Mouse (Mus musculus) T-helper 1 cell (primary cell): ENCODE measurements around the gene Hoxc6.

Experiments
- in situ Hi-C: fragments of 300-600 bp; cut with MboI, MseI; formaldehyde crosslinking; loops from one replicate; pipeline ENCODE4 v1.15.1; 2025; ENCODE audit warnings: high pct_unique_total_duplicates

The Hoxc6 gene

GRCm38 (mm10) chr15:102997939-102998355 is at the start of gene Hoxc6:
Gene Hoxc6, plus strand, starts transcription at chr15:102998257.
- in situ Hi-C loops = no loop called here

GRCm38 (mm10) chr15:102948842-102949241 is 49.2 kb upstream of the Hoxc6 start:
- in situ Hi-C loops = no loop called here

- in situ Hi-C loops = no loop called here
These were observed 48.4 kb upstream of the Hoxc6 start for GRCm38 (mm10) chr15:102949696-102950095.

- in situ Hi-C loops = no loop called here
These were observed 47.2 kb upstream of the Hoxc6 start for GRCm38 (mm10) chr15:102950877-102951276.

GRCm38 (mm10) chr15:102953561-102953960 is 44.5 kb upstream of the Hoxc6 start:
- in situ Hi-C loops = no loop called here

- in situ Hi-C loops = no loop called here
These were observed 43.7 kb upstream of the Hoxc6 start, which contains the start of gene Hoxc11 for GRCm38 (mm10) chr15:102954192-102955006. Gene Hoxc11, plus strand, starts transcription at chr15:102954427.

GRCm38 (mm10) chr15:102955007-102955382 is 43.1 kb upstream of the Hoxc6 start:
- in situ Hi-C loops = no loop called here

- in situ Hi-C loops = no loop called here
These were observed 42.0 kb upstream of the Hoxc6 start for GRCm38 (mm10) chr15:102955833-102956640.

- in situ Hi-C loops = no loop called here
These were observed 41.2 kb upstream of the Hoxc6 start for GRCm38 (mm10) chr15:102956906-102957305.

- in situ Hi-C loops = no loop called here
These were observed 38.3 kb upstream of the Hoxc6 start for GRCm38 (mm10) chr15:102959663-102960191.

- in situ Hi-C loops = no loop called here
These were observed 36.3 kb upstream of the Hoxc6 start for GRCm38 (mm10) chr15:102961728-102962127.

- in situ Hi-C loops = no loop called here
These were observed 35.6 kb upstream of the Hoxc6 start for GRCm38 (mm10) chr15:102962492-102962891.

GRCm38 (mm10) chr15:102963259-102963658 is 34.8 kb upstream of the Hoxc6 start:
- in situ Hi-C loops = no loop called here

GRCm38 (mm10) chr15:102963671-102964640 is 34.1 kb upstream of the Hoxc6 start:
- in situ Hi-C loops = no loop called here

GRCm38 (mm10) chr15:102965003-102965891 is 32.8 kb upstream of the Hoxc6 start:
- in situ Hi-C loops = no loop called here

- in situ Hi-C loops = no loop called here
These were observed 31.9 kb upstream of the Hoxc6 start for GRCm38 (mm10) chr15:102965892-102966775.

GRCm38 (mm10) chr15:102966776-102967311 is 31.2 kb upstream of the Hoxc6 start, which contains the start of gene Hoxc10:
Gene Hoxc10, plus strand, starts transcription at chr15:102966796.
- in situ Hi-C loops = no loop called here

- in situ Hi-C loops = no loop called here
These were observed 30.8 kb upstream of the Hoxc6 start, which contains the start of gene Hoxc5 for GRCm38 (mm10) chr15:102967312-102967510. Gene Hoxc5, plus strand, starts transcription at chr15:102967443.
